Mouse (Mus musculus): ENCODE data around the gene Dhrs3. TPM values are rescaled to one million over a fixed set of nuclear protein-coding genes. Genes with fewer than 3 reads are reported as not detected.

Gene Dhrs3
- polyA plus RNA-seq, 1 experiment = 322 TPM

DNA sequence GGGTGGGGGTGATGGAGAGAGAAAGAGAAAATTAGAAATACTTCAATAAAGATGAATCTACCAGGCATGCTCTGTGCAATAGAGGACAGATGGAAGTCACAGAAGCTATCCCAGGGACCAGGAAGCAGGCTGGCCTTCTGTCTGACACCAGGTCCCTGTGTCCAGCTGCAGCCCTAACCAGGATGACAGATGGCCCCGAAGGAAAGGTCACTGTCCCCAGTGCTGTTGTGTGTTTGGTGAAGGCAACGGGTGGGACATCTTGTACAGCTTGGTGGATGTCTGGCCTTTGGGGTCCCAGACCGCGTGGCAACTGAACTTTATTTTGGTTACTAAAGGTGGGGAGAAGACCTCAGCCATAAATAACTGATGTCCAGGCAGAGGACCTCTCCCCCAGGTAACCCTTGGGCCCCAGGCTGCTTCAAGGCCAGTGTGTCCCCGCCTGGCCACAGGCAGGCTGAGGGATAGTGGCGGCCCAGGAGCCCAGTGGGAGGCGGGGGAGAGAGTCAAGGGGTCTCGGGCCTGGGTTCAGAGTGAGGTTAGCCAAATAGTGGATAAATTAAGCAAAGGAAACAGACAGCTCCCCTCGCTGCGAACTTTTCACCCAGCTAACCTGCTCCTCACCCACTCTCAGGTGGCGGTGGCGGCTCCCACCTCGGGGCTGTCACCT, 48.3 kb downstream of the Dhrs3 start:
- DNase-seq = no peak
- Histone ChIP-seq H3K4me1 (ENCODE audit: control insufficient read depth, insufficient read depth, low read length) (0 out of 2 replicates have a peak, but pooled peaks cover 4% of the 10 kb centered on the region), H3K27me3 (replicated peaks; ENCODE audit: control insufficient read depth, insufficient read depth, low read length) (no peaks in the 10 kb centered on the region), H3K36me3 (ENCODE audit: control insufficient read depth, insufficient read depth, low read length) (no peaks in the 10 kb centered on the region), H3K4me3 (ENCODE audit: insufficient read depth, low read depth, low read length) (no peak overlapping the region), H3K27ac (ENCODE audit: insufficient read depth, low read depth, low read length) (no peak overlapping the region)
- TF ChIP-seq CTCF (conservative IDR thresholded peaks at IDR 0.05; ENCODE audit: insufficient read depth, insufficient read length, low read depth, low read length) (no peak), POLR2A (IDR thresholded peaks at IDR 0.05; ENCODE audit: low read depth, low read length) (no peak)
- WGBS = 57% methylated on average over 13 of the region's 13 CpGs

DNA sequence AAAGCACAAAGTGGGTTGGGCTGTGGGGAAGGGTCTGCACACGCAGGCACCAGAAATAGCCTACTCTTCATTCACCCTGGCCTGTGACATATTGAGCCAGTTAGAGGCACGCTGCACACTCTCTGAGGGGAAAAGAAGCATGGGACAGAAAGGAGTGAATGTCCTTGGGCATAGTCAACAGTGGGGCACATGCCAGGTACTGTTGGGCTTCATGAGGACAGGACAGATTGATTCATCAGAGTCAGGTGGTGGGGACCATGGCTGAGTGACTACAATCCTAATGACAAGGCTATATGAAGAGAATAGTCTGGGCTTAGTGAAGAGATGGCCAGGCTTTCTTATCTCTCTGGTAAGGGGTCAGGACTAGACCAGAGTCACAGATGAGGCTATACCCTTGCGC, 49.8 kb downstream of the Dhrs3 start:
- H3K4me3 ChIP-seq (ENCODE audit: insufficient read depth, low read depth, low read length) = no peak overlapping the region
- H3K4me1 ChIP-seq (ENCODE audit: control insufficient read depth, insufficient read depth, low read length) = peaks cover 5% of the 10 kb centered on the region
- H3K36me3 ChIP-seq (ENCODE audit: control insufficient read depth, insufficient read depth, low read length) = no peaks in the 10 kb centered on the region
- no peak for TF ChIP-seq POLR2A (IDR thresholded peaks at IDR 0.05; ENCODE audit: low read depth, low read length)
- no peak for TF ChIP-seq CTCF (conservative IDR thresholded peaks at IDR 0.05; ENCODE audit: insufficient read depth, insufficient read length, low read depth, low read length)
- no peaks in the 10 kb centered on the region for H3K27me3 ChIP-seq (replicated peaks; ENCODE audit: control insufficient read depth, insufficient read depth, low read length)
- H3K27ac ChIP-seq (ENCODE audit: insufficient read depth, low read depth, low read length) = no peak overlapping the region
- WGBS = 96% methylated on average over 3 of the region's 3 CpGs
- no peak for DNase-seq

- H3K4me3 ChIP-seq (ENCODE audit: insufficient read depth, low read depth, low read length) = no peak overlapping the region
- WGBS = 89% methylated on average over 5 of the region's 5 CpGs
- H3K27ac ChIP-seq (ENCODE audit: insufficient read depth, low read depth, low read length) = no peak overlapping the region
- H3K4me1 ChIP-seq (ENCODE audit: control insufficient read depth, insufficient read depth, low read length) = peaks cover 14% of the 10 kb centered on the region
- H3K36me3 ChIP-seq (ENCODE audit: control insufficient read depth, insufficient read depth, low read length) = no peaks in the 10 kb centered on the region
- DNase-seq = no peak
- TF ChIP-seq CTCF (conservative IDR thresholded peaks at IDR 0.05; ENCODE audit: insufficient read depth, insufficient read length, low read depth, low read length) = no peak
- TF ChIP-seq POLR2A (IDR thresholded peaks at IDR 0.05; ENCODE audit: low read depth, low read length) = no peak
- H3K27me3 ChIP-seq (replicated peaks; ENCODE audit: control insufficient read depth, insufficient read depth, low read length) = no peaks in the 10 kb centered on the region
Measured at GRCm38 (mm10) chr4:144943273-144943672, 50.6 kb downstream of the Dhrs3 start.

- no peak overlapping the region for H3K4me3 ChIP-seq (ENCODE audit: insufficient read depth, low read depth, low read length)
- H3K4me1 ChIP-seq (ENCODE audit: control insufficient read depth, insufficient read depth, low read length) = peaks cover 24% of the 10 kb centered on the region
- peak; percentile 96 for DNase-seq
- no peaks in the 10 kb centered on the region for H3K36me3 ChIP-seq (ENCODE audit: control insufficient read depth, insufficient read depth, low read length)
- WGBS = 28% methylated on average over 6 of the region's 6 CpGs
- no peaks in the 10 kb centered on the region for H3K27me3 ChIP-seq (replicated peaks; ENCODE audit: control insufficient read depth, insufficient read depth, low read length)
- TF ChIP-seq CTCF (conservative IDR thresholded peaks at IDR 0.05; ENCODE audit: insufficient read depth, insufficient read length, low read depth, low read length) (no peak), POLR2A (IDR thresholded peaks at IDR 0.05; ENCODE audit: low read depth, low read length) (no peak)
- H3K27ac ChIP-seq (ENCODE audit: insufficient read depth, low read depth, low read length) = peak overlapping the region; percentile 62
Measured at GRCm38 (mm10) chr4:144947738-144948390, 55.2 kb downstream of the Dhrs3 start.

GRCm38 (mm10) chr4:144949441-144950326, 57.1 kb downstream of the Dhrs3 start:
- DNase-seq = peak; percentile 89
- 14% methylated on average over 9 of the region's 9 CpGs for WGBS

GRCm38 (mm10) chr4:144950327-144950711, 57.7 kb downstream of the Dhrs3 start:
- TF ChIP-seq CTCF (conservative IDR thresholded peaks at IDR 0.05; ENCODE audit: insufficient read depth, insufficient read length, low read depth, low read length) (no peak), POLR2A (IDR thresholded peaks at IDR 0.05; ENCODE audit: low read depth, low read length) (no peak)

More at GRCm38 (mm10) chr4:144949441-144950326, 57.1 kb downstream of the Dhrs3 start:
- Histone ChIP-seq H3K4me3 (ENCODE audit: insufficient read depth, low read depth, low read length) (no peak overlapping the region), H3K4me1 (ENCODE audit: control insufficient read depth, insufficient read depth, low read length) (peaks cover 24% of the 10 kb centered on the region), H3K27me3 (replicated peaks; ENCODE audit: control insufficient read depth, insufficient read depth, low read length) (no peaks in the 10 kb centered on the region), H3K27ac (ENCODE audit: insufficient read depth, low read depth, low read length) (peak overlapping the region; percentile 53), H3K36me3 (ENCODE audit: control insufficient read depth, insufficient read depth, low read length) (no peaks in the 10 kb centered on the region)
- TF ChIP-seq CTCF (conservative IDR thresholded peaks at IDR 0.05; ENCODE audit: insufficient read depth, insufficient read length, low read depth, low read length) (no peak), POLR2A (IDR thresholded peaks at IDR 0.05; ENCODE audit: low read depth, low read length) (no peak)

More at GRCm38 (mm10) chr4:144950327-144950711, 57.7 kb downstream of the Dhrs3 start:
- H3K4me1 ChIP-seq (ENCODE audit: control insufficient read depth, insufficient read depth, low read length) = peaks cover 24% of the 10 kb centered on the region
- no peak overlapping the region for H3K4me3 ChIP-seq (ENCODE audit: insufficient read depth, low read depth, low read length)
- no peaks in the 10 kb centered on the region for H3K36me3 ChIP-seq (ENCODE audit: control insufficient read depth, insufficient read depth, low read length)
- no peak overlapping the region for H3K27ac ChIP-seq (ENCODE audit: insufficient read depth, low read depth, low read length)
- no peak for DNase-seq
- WGBS = 78% methylated on average over 3 of the region's 3 CpGs
- H3K27me3 ChIP-seq (replicated peaks; ENCODE audit: control insufficient read depth, insufficient read depth, low read length) = no peaks in the 10 kb centered on the region
